9 mouse cellular contexts compared by ENCODE assay signal in the genomic region with DNA sequence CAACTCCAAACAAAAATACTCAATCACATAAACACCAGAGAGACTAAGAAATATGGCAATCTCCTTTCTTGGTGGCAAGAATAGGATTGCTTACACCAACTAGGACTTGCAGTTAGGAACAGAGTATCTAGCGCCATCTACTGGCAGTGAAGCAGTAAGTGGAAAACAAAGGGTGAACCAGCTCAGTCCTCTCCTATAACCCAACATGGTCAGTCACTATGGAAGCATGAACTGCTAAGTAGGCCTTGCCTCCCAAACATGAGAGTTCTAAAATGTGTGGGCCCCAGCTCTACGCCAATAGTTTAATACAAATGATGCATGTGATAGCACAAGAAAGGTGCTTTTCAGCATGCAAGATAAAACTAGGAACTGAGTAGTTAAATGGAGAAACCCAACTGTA. TPM values are rescaled to one million over a fixed set of nuclear protein-coding genes. Genes with fewer than 3 reads are reported as not detected.
DNase-seq lines count a peak whose midpoint lies in the region; ATAC-seq and TF ChIP-seq lines count a peak whose summit lies in the region.
"Had no signal": no experiment of that assay in that cellular context is flagged by ENCODE, and none has a peak within 500 bp of the region (broad histone marks: within the 10 kb centered on the region; RNA-seq: fewer than 3 reads in every experiment).

No protein-coding gene starts in this region.

- no peaks in the 10 kb centered on the region for H3K9me3 ChIP-seq in heart, embryonic 11.5 days (replicated peaks; ENCODE audit: control insufficient read depth, low read length)
- no peaks in the 10 kb centered on the region for H3K9me3 ChIP-seq in ES-E14 (ENCODE audit: control insufficient read depth, insufficient read depth, low read depth, low read length)
- H3K9me3 ChIP-seq: liver, embryonic 15.5 days had no signal

- ATAC-seq in heart, embryonic 11.5 days (replicated peaks; ENCODE audit: insufficient number of reproducible peaks, low FRiP score, low TSS enrichment): no peak
- ATAC-seq in megakaryocyte, adult 5-6 weeks (ENCODE audit: poor library complexity, severe bottlenecking): 0 out of 2 replicates have a peak, but pooled peaks have one; percentile 22

- no peak overlapping the region for H3K4me3 ChIP-seq in heart, embryonic 11.5 days (ENCODE audit: low read depth, low read length)
- no peak overlapping the region for H3K4me3 ChIP-seq in ES-E14 (ENCODE audit: insufficient read depth in 1 of 2, low read depth in 1 of 2, low read length in 2 of 2, poor library complexity in 1 of 2, severe bottlenecking in 1 of 2)
- no peak overlapping the region for H3K4me3 ChIP-seq in cerebellum, adult 2 months (replicated peaks; ENCODE audit: insufficient read depth, low read depth, low read length)
- H3K4me3 ChIP-seq in layer of hippocampus, adult 2 months: no peak overlapping the region
- H3K4me3 ChIP-seq: liver, embryonic 15.5 days had no signal

- TF ChIP-seq CTCF in cerebellum, adult 2 months (IDR thresholded peaks at IDR 0.05; ENCODE audit: borderline replicate concordance, insufficient read depth, low read depth, low read length): peak; percentile 71; the same call in 1 of the 2 replicates
- TF ChIP-seq CTCF in layer of hippocampus, adult 2 months (conservative IDR thresholded peaks at IDR 0.05): peak; percentile 96

- no peak for TF ChIP-seq POLR2A in cerebellum, adult 2 months (IDR thresholded peaks at IDR 0.05; ENCODE audit: borderline replicate concordance, insufficient read depth, low read length)

- H3K4me2 ChIP-seq in heart, embryonic 11.5 days: no peak overlapping the region

- in situ Hi-C loops in ES-E14 (cut with MboI; ENCODE audit: low sequenced_read_pairs in 2 of 2, unreplicated experiment in 2 of 2): loop anchor here in 1 of 2 experiments (10.0 kb wide), 1 partner anchor 126 kb away; no protein-coding TSS in a partner anchor

- H3K27me3 ChIP-seq in heart, embryonic 11.5 days (ENCODE audit: control insufficient read depth, insufficient read depth, low read length): no peaks in the 10 kb centered on the region
- H3K27me3 ChIP-seq in cerebellum, adult 2 months (ENCODE audit: control insufficient read depth, insufficient read depth, low read length): no peaks in the 10 kb centered on the region
- H3K27me3 ChIP-seq: liver, embryonic 15.5 days had no signal

- H3K9ac ChIP-seq in heart, embryonic 11.5 days (ENCODE audit: low read depth, low read length): no peak overlapping the region
- H3K9ac ChIP-seq in ES-E14 (ENCODE audit: insufficient read depth, low read depth, low read length, poor library complexity, severe bottlenecking): no peak overlapping the region

- H3K4me1 ChIP-seq in heart, embryonic 11.5 days (ENCODE audit: control insufficient read depth, insufficient read depth, low read length): peaks cover 8% of the 10 kb centered on the region
- peaks cover 0 to 4% of the 10 kb centered on the region in 2 experiments; a peak in 1 of 4 replicates for H3K4me1 ChIP-seq in ES-E14 (ENCODE audit: control insufficient read depth in 2 of 2, insufficient read depth in 2 of 2, low read length in 2 of 2, poor library complexity in 1 of 2)
- peaks cover 11% of the 10 kb centered on the region for H3K4me1 ChIP-seq in cerebellum, adult 2 months (ENCODE audit: control insufficient read depth, insufficient read depth, low read length)

- no peak overlapping the region for H3K27ac ChIP-seq in heart, embryonic 11.5 days (ENCODE audit: low read depth, low read length)
- H3K27ac ChIP-seq in ES-E14 (ENCODE audit: insufficient read depth, low read depth, low read length, poor library complexity, severe bottlenecking): no peak overlapping the region
- no peak overlapping the region for H3K27ac ChIP-seq in cerebellum, adult 2 months (ENCODE audit: insufficient read depth, low read length)
- 0 out of 2 replicates have a peak overlapping the region, but pooled peaks have one; percentile 87 for H3K27ac ChIP-seq in layer of hippocampus, adult 2 months

- DNase-seq in heart, adult 11 months: peak; percentile 94
- peak; percentile 49 for DNase-seq in ES-E14 (ENCODE audit: low read depth, low spot score)
- DNase-seq in cerebellum, adult 2 months: peak; percentile 48 to 82
- peak; percentile 51 to 88 for DNase-seq in frontal cortex, adult 2 months (ENCODE audit: extremely low spot score in 1 of 2, low spot score in 1 of 2)
- peak; percentile 67 to 82 for DNase-seq in layer of hippocampus, adult 2 months (ENCODE audit: low spot score in 2 of 2)
- DNase-seq in skeletal muscle tissue, adult 2 months (ENCODE audit: low read depth, low spot score): peak; percentile 86

- 20% methylated on average over 2 of the region's 2 CpGs for WGBS in heart, embryonic 11.5 days (ENCODE audit: insufficient replicate concordance)
- 19% methylated on average over 2 of the region's 2 CpGs for WGBS in cerebellum, adult 2 months

- peaks cover 8% of the 10 kb centered on the region; the same call in 1 of the 2 replicates for H3K36me3 ChIP-seq in heart, embryonic 11.5 days (ENCODE audit: control insufficient read depth, insufficient read depth, low read length)
- H3K36me3 ChIP-seq in ES-E14 (ENCODE audit: control insufficient read depth, insufficient read depth, low read length, poor library complexity, severe bottlenecking): peaks cover 7% of the 10 kb centered on the region

TF ChIP-seq in ES-E14, 5 proteins besides CTCF, POLR2A, EP300 and RAD21:
- TF ChIP-seq HCFC1 (IDR thresholded peaks at IDR 0.05; ENCODE audit: borderline replicate concordance, insufficient read depth, low read length) (no peak), ZC3H11A (IDR thresholded peaks at IDR 0.05; ENCODE audit: borderline replicate concordance, low read depth, low read length) (peak; percentile 52; the same call in 1 of the 2 replicates)

RNA-seq across cellular contexts. Expression of a gene that starts 1.9 kb away (rescaled TPM):
- 9.5 and 12.6 TPM in 2 replicates for polyA plus RNA-seq in heart, embryonic 11.5 days (2014; fragmentation: Nextera tagmentation; extraction: Ambion mirVana)
- 3.1 and 4.0 TPM in 2 replicates for total RNA-seq in ES-E14 (2012; rRNA removed)
- polyA plus RNA-seq in cerebellum, adult 2 months (2012; rRNA removed): 21.1 and 21.9 TPM in 2 replicates
- 20.0 and 20.5 TPM in 2 replicates for polyA plus RNA-seq in frontal cortex, adult 2 months (2012; rRNA removed)
- total RNA-seq in layer of hippocampus, adult 2 months (2021): 10 to 100 TPM; 17.9 to 20.7 TPM
- 70.4 and 76.0 TPM in 2 replicates for total RNA-seq in megakaryocyte, adult 5-6 weeks (2015)
- 87.1 and 120 TPM in 2 replicates for total RNA-seq in megakaryocyte, adult 5-6 weeks (2017)

RNA-seq across cellular contexts. Expression of a gene that starts 13.4 kb away (rescaled TPM):
- polyA plus RNA-seq in heart, embryonic 11.5 days (2014; fragmentation: Nextera tagmentation; extraction: Ambion mirVana): 97.6 and 109 TPM in 2 replicates
- 46.8 and 58.3 TPM in 2 replicates for total RNA-seq in ES-E14 (2012; rRNA removed)
- 59.8 and 62.5 TPM in 2 replicates for polyA plus RNA-seq in cerebellum, adult 2 months (2012; rRNA removed)
- 53.1 and 53.3 TPM in 2 replicates for polyA plus RNA-seq in frontal cortex, adult 2 months (2012; rRNA removed)
- 10 to 100 TPM; 60.6 to 60.8 TPM for total RNA-seq in layer of hippocampus, adult 2 months (2021)
- 81.4 and 81.9 TPM in 2 replicates for total RNA-seq in megakaryocyte, adult 5-6 weeks (2015)
- 100 and 101 TPM in 2 replicates for total RNA-seq in megakaryocyte, adult 5-6 weeks (2017)

RNA-seq across cellular contexts. Expression of a gene that starts 42.9 kb away (rescaled TPM):
- not detected in 2 replicates for polyA plus RNA-seq in heart, embryonic 11.5 days (2014; fragmentation: Nextera tagmentation; extraction: Ambion mirVana)
- 0.71 and 2.0 TPM in 2 replicates for total RNA-seq in ES-E14 (2012; rRNA removed)
- polyA plus RNA-seq in cerebellum, adult 2 months (2012; rRNA removed): 2.1 and 2.5 TPM in 2 replicates
- polyA plus RNA-seq in frontal cortex, adult 2 months (2012; rRNA removed): 2.9 and 3.4 TPM in 2 replicates
- 1 to 10 TPM; 1.2 to 1.9 TPM for total RNA-seq in layer of hippocampus, adult 2 months (2021)
- total RNA-seq in megakaryocyte, adult 5-6 weeks (2015): 13.5 and 16.8 TPM in 2 replicates
- 12.1 and 19.1 TPM in 2 replicates for total RNA-seq in megakaryocyte, adult 5-6 weeks (2017)
